Mouse (Mus musculus) heart, postnatal 25 days (tissue): Measurements from ENCODE around the gene Psd. TPM values are rescaled to one million over a fixed set of nuclear protein-coding genes. Genes with fewer than 3 reads are reported as not detected.
A peak's percentile ranks its signal among the peaks of the same experiment; 100 is the strongest.

Source experiments
- DNase-seq: peaks from one replicate; pipeline ENCODE4 v3.0.0; 2022; ENCODE audit warnings: low spot score
- intact Hi-C: fragments of 180-260 bp; cut with DNase I; formaldehyde crosslinking; loops from one replicate; pipeline ENCODE4 v1.15.1; 2025
- total RNA-seq, 2 experiments: library from RNA; stranded (reverse); gene quantifications; 2 replicates each; pipeline ENCODE4 v1.2.3; 2021

Gene Psd
- total RNA-seq, 2 experiments from 2014 or later = 1.2 to 1.3 TPM

DNA sequence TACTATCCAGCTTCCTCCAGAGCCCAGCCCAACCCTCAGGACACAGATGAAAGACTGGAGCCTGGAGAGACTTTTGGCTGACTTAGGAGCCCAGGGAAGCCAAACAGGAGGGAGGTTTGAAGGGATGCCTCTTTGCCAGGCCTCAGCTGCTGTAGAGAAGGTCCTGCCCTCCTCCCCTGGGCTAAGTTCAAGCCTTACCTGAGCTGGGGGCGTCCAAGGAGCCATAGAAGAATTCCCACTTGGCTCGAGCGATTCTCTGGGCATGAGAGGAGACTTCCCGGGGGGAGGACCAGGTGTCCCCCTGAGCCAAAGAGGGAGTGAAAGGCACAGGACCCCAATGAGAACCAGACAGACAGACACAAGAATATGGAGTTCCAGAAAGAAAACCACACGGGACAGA is 3.2 kb downstream of the Psd start:
- no peak for DNase-seq
- intact Hi-C loops = no loop called here

DNA sequence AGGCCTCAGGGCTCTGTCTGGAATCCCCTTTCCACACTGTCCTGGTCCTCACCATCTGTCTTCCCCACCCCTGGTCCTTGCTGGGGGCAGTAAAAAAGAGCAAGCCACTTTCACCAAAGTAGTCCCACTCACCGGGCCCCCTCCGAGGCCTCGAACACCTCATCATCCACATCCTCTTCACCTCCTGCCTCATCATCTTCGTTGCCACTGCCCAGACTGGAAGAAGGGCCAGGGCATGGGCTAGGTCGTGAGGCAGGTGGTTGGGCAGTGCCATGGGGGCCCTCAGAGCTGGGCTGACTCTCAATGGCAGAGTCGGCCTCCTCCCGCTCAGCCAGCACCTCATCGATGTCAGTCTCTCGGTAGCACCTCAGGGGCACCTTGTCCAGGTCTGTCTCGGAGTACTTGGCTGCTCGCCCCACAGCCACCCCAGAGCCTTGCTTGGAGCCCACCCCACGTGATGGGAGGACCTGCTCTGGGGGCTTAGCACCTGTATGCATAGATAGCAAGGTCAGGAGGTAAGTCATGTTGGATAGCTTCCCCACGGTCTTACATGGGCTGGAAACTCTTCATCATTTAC is 3.9 kb downstream of the Psd start:
- no peak for DNase-seq
- intact Hi-C loops = no loop called here

DNA sequence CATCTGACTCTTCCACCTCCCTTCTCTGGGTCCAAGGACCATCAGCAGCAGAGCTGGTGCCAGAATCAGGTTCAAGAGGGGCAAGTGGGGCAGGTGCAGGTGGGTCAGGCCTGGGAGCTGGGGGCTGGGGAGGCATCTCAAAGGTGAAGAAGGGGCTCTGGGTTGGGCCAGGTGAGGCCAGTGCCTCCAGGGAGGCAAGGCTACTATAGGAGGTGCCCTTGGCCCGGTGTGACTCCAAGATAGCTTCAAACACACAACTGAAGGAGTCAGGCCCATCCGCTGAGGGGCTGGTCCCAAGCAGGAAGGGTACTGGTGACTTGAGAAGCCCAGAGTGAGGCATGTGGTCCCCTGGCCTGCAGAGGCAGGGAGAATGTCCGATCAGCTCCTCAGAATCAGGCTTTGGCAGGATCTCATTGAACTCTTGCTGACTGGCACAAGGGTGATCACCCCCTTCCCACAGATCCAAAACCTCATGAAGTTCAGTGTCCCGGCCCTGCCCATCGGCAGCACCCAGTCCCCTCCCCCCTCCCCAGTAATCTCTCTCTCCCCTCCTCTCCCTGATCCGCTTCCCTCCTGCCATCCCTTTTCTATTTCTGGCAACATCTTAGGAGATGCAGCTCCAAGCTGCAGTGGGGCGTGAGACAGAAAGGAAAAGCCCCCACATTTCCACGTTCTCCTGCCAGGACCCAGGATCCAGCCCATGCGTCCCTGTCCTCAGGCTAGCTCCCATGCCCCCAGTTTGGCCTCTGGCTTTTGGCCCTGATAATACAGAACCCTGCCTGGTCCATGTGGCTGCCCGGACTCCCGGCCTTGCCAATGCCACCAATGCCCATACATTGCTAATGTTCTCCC is 4.6 kb downstream of the Psd start:
- intact Hi-C loops = no loop called here
- DNase-seq = no peak

DNA sequence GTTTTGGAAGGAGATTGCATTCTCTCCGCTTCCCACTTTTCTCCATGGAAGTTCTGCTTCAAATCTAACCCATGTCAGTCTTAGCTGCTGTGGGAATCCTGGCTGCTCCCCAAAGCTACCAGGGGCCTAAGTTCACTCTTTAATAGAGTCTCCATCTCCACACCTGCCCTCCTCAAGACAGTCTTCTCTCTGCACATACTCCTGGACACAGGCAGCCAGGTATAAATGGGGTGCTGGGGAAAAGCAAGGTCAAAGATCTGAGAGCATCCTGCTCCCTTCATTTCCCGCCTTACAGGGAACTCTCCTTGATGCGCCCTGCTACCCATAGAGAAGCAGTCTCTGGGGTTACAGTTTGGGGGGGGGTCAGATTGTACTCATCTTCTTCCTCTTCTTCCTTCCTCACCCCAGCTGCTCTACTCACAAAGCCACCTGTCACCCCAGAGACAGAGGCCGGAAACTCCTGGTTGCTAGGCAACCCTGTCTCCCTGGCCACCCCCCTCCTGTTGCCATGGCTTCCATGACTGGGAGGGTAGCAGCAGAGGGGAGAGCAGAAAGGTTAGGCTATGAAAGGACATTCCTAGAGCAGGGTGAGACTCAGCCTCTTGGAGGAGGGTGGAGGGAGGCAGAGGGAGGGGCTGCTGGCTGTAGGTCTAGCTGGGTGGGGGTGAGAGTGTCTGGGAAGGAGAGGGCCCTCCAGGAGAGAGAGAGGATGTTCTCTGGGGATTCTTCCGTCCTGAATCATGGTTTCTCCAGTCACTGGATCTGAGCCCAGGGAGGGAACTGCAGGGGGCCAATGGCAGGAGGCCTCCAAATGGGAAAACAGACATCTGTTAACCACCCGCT is 5.6 kb downstream of the Psd start:
- intact Hi-C loops = no loop called here
- no peak for DNase-seq

DNA sequence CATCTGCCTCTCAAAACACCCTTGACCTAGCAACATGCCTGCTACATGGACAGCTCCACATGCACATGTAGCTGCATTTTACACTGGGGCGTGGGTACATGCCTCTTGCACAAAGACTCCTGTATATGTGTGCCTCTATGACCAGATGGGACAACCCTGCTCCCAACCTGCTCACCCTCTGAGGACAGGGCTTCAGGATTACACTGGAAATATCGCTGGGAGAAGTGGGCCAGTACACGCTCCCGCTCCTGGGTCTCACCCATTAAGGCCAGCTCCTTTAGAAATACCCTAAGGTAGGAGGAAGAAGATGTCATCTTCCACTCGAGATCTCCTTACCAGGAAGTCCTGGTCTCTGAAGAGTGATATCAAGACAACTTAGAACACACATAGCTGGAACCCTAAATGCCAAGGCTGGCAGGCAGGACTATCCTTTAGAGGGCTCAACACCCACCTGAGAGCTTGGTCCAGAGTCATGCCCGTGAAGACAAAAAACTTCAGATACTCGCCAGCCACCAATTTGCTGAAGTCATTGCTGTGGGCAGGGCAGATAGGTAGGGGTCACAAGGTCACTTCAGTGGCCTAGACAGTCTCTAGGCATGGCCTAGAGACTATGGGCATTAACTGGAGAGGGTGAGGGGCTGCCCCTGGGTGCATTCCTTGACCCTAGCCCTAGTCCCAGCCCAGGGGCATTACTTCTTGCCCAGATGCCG is 6.7 kb downstream of the Psd start:
- intact Hi-C loops = no loop called here
- no peak for DNase-seq

DNA sequence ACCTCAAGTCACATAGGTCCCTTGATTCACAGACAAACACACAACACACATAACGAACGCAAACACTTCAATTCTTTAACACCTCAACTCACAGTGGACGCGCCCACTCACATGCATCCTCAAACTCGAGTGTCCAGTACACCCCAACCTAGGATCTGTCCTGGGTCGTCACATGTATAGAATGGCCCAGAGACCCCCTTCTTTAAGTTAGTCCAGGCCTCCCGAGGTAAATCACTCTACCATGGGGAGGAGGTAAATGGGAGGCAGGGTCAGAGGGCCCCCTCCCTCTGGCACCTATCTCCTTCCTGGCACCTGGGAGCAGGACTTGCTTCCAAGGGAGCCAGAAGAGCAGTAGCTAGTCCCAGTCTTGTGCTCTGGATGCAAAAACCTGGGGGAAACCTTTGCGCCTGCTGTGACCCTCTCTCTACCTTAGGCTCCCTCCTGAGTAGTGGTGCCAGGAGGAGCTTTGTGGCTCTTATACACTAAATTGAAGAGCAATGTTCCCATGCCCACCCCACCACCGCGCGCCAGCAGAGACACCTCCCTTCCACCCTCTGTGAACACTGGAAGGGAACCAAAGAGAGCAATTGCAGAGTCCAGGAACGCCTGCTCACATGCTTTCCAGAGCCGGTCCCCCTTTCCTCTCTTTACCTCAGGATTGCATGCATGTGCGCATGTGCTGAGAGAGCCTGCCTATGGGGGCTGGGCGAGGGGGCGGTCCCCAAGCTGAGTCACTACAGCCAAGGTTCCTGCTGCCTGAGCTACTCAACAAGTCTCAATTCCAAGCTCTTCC is 8.2 kb downstream of the Psd start:
- intact Hi-C loops = no loop called here
- DNase-seq = peak; percentile 48

DNA sequence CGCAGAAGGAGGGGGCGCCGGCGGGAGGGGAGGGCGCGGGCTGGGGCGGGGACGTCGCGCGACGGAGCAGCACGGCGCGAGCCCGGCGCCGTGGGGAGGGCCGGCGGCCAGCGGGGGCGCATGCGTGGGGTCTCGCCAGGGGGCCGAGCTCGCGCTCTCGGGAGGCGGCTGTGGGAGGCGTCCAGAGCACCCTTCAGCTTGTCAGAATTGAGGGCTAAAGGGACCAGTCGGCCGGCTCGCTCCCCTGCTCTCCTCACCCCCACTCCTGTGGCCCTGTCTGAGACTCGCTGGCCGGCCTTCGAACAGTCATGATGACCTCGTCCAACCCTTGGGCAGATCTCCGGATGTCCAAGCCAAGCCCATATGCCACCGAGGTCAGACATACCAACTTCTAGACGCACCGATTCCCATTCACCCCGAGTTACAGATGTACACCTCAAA is 8.9 kb downstream of the Psd start:
- intact Hi-C loops = no loop called here
- DNase-seq = no peak

DNA sequence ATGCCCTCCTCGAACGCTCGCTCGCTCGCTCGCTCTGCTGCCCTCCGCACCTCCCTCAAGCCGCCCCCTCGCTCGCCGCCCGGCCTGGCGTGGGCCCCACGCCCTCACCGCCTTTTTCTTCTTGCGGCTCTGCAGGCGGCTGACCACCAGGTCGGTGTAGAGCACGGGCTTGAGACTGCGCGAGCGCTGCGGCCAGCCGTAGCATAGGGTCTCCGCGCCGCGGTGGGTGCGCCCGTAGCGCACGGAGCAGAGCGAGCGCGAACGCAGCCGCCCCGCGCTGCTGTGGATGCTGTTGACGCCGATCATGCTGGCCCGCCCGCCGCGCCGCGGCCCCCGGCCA is 9.4 kb downstream of the Psd start:
- intact Hi-C loops = no loop called here
- no peak for DNase-seq

DNA sequence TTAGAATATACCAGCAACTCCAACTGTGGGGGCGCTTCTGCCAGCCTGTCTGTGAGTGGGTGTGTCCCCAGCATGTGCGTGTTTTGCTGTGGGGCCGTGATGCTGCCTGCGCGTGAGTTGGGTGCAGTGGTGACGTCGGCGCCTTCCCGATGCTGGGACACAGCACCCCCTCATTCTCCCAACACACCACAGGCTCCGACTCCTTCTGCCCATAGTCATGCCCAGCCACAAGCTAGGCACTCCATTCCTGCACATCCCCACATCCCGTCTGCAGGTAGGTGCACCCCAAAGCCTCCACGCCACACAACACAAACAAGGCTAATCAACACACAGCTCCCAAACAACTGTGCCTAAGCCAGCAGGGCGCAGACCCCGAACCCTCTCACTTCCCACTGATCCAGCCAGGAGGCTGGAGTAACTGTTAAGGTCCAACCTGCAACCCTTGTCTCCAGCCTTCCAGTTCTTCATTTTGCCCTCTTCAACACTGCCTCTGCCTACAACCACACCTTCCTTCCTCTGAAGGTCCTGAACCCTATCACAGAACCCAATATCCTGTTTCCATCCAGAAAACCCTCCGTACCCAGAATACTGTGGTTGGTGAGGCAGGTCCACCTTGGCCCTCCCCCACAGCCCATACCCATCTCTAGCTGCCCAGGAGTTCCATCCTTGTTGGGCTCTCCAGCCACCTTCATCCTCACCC is 10.0 kb downstream of the Psd start:
- intact Hi-C loops = no loop called here
- no peak for DNase-seq

DNA sequence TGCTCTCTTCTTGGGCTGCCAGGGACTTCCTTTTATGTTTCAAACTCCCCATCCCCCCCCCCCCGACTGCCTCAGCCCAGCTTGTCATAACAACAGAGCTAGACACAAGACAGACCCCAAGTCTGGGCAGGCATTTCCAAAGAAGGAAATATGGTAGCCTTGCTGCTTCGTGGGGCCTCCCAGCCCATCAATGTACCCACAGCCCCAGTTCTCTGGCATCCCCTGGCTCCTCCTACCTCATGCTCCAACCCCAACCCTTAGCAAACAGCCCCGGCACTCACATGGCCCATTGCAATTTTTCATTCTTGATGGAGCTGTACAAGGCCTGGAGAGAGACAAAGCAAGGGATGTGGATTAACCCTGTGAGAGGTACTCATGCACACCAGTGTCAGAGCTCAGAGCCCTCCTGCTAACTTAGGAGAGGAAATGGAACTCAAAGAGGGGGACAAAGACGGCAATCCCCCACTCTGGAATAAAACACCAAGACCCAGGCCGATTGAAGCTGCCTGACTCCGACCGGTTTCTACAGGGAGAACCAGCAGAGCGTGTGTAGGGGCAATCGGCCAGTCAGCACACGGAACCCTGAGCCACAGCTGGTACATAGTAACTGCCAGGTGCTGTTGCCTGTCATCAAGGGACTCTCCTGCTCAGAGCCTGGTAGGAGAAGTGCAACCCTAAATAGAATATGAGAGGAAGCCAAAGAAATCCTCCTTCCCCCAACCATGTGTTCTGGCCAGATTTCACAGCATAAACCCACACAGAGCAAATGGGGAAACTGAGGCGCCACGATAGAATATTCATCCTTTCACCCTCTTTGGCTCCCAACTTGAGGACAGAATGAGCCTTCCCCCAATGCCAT is 11.0 kb downstream of the Psd start:
- intact Hi-C loops = no loop called here
- no peak for DNase-seq

DNA sequence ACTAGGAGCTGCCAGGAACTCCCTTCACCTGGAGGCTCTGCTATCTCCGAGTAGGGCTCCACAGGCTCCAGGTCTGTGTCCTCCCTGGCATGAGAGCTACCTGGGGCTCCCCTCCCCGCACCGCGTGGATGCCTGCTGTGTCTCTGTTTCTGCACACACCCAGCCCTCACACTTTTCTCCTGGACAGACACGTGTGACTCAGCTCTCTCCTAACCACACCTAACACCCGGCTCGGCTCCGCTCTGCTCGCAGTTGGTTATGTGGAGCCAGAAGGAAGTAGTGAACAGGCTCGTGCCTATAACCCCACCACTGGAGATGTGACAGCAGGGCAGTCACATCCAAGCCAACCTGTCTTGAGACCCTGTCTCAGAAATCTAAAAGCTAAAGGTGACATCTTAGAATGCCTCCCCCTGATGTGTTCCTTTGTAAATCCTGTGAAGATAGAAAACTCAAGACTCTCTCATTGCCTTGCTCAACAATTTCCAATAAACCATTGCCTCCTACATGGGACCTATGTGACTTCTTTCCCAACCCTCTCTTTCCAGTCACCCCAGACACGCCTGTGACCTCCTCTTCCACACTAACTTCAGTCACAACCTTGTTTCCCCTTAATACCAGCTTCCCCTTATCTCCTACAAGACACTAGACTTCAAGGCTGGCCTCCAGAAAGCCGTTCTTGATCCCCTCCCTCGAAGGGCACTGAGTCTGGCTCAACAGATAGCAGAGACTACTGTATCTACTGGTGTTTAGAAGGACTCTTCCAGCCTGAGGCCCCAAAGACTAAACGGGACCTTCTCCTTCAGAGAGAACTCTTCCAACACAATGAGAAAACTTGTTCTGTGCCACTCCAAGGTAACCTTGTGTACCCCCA is 11.8 kb downstream of the Psd start:
- DNase-seq = no peak
- intact Hi-C loops = no loop called here

DNA sequence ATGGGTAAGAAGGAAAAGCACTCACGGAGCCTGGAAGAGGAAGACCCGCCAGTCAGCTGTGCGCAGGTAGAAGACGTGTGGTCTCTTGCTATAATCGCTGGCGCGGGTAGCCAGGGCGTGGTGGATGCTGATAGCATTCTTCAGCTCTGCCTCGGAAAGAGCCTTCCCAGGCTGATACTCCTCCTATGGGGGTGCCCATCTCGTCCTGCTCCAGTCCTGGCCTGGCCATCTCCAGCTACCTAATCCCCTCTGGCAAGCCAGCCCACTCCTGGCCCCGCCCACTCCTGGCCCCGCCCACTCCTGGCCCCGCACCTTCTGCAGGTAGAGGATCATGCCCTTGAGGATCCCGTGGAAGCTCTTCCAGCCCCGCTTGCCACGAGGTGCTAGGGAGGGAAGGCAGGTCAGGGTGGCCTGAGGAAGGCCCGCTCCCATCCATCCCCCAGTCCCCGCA is 12.8 kb downstream of the Psd start:
- DNase-seq = no peak
- intact Hi-C loops = no loop called here

DNA sequence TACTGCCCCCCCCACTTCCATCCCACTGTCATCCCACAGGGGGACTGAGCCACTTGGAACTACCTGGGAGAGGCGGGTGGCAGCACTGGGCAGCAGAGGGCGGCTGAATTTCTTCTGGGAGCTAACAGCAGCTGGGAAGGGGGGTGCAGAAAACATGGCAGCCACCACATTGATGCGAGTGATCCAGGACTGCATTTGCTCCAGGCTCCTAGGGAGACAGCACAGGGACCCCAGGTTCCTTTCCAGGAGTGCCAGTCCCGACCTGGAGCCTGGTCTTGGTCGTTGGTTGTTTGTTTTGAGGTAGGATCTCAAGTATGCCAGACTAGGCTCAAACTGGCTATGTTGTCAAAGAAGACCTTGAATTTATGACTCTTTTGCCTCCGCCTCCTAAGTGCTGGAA is 13.4 kb downstream of the Psd start:
- intact Hi-C loops = no loop called here
- DNase-seq = no peak

DNA sequence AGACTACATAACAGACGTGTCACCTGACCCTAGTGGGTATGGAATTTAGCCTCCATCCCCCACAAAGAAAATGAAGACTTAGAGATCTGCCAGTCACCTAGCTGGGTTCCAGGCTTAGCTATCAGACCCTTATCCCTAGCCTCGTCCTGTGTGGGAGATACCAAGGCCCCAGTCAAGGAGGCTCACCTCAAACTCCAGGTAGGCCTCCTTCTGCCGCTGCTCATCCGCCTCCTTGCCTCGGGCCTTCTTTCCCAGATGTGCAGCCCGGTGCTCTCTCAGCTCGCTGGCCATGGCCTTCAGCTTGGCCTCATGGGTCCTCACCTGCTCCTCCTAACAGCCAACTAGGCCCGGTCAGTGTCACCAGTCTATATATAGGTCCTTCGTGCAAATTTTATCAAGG is 13.8 kb downstream of the Psd start:
- intact Hi-C loops = no loop called here
- DNase-seq = no peak

DNA sequence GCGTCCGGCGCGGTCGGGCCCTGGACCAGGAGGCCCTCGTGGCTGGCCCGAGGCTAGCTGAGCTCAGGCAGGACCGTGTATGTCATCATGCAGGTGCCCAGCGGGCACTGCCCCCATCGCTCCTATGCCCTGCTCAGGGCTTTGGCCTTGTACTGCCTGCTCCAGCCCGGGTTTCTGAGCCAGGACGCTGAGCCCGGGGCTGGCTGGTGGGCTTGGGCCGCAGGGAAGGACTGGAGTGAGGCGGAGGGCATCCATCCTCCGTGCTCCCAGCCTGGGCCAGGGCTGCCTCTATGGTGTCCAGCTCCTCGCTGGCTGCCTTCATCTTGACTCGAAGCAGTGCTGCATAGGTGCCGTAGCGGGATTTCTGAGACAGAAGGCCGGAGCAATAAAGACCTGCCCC is 14.4 kb downstream of the Psd start:
- intact Hi-C loops = no loop called here
- no peak for DNase-seq

DNA sequence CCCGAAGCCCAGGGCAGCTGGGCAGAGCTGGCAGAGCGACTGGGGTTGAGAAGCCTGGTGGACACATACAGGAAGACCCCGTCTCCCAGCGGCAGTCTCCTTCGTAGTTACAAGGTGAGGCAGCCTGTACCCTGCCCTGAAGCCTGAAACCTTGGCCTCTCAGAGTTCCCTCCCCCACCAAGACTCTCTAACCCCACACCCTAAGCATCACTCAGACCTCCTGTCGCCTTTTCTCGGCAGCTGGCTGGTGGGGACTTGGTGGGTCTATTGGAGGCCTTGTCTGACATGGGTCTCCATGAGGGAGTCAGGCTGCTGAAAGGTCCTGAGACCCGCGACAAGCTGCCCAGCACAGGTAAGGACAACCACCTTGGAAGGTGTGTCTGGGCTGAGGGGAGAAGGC is 15.6 kb downstream of the Psd start:
- no peak for DNase-seq
- intact Hi-C loops = no loop called here

DNA sequence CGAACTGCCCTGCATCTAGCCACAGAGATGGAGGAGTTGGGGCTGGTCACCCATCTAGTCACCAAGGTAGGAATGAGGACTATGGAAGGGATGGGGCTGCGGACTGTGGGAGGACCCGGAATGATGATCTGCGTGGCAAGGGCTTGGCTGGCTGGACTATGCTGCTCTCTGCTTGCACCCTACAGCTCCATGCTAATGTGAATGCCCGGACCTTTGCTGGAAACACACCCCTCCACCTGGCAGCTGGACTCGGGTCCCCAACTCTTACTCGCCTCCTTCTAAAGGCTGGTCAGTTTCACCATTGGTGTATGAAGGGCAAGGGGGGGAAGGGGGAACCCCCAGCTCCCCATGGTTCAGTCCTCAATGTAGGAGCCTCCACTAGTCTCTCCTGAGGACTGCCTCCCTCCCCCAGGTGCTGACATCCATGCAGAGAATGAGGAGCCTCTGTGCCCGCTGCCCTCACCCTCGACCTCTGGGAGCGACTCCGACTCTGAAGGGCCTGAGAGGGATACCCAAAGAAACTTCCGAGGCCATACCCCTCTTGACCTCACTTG is 16.6 kb downstream of the Psd start:
- intact Hi-C loops = no loop called here
- DNase-seq = no peak
